Mouse (Mus musculus) layer of hippocampus, adult 8-10 months (tissue): ENCODE measurements around the gene Rbm47. TPM values are rescaled to one million over a fixed set of nuclear protein-coding genes. Genes with fewer than 3 reads are reported as not detected.

ENCODE experiments used
- DNase-seq, 2 experiments: peaks; one replicate each; pipeline ENCODE4 v3.0.0; 2022; ENCODE audit warnings: low spot score in 2 of 2
- total RNA-seq, 4 experiments: library from RNA; stranded (reverse); gene quantifications; 2 replicates each; pipeline ENCODE4 v1.2.4; 2022

Rbm47 gene
- total RNA-seq, 4 experiments from 2014 or later = 1.5 to 4.4 (median 2.6) TPM

DNA sequence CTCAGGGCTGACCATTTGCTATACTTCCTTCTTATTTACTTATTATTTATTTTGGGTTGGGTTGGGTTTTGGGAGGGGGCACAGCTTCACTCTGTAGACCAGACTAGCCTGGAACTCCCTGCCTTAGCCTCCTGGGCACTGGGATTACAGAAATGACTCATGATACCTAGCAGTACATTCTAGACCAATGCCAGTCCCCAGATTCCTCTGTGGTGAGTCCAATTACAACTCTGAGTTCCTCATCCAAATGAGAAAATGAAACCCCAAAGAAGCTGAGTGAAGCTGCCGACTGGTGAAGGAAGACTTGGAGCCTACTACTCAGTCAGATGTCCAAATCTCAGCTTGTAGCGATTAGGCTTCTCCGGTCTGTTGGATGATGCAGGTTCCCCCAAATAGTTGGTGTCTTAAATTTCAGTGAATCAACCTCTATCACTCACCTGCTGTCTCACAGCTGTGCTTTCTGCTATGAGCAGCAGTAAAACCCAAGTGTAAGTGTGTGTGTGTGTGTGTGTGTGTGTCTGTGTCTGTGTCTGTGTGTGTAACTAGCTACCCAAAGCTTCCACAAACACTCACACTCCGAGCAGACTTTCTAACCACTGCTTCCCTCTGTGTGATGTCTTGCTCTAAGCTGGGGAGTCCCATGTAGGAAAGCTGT is 84.5 kb downstream of the Rbm47 start:
- DNase-seq = no peak

DNA sequence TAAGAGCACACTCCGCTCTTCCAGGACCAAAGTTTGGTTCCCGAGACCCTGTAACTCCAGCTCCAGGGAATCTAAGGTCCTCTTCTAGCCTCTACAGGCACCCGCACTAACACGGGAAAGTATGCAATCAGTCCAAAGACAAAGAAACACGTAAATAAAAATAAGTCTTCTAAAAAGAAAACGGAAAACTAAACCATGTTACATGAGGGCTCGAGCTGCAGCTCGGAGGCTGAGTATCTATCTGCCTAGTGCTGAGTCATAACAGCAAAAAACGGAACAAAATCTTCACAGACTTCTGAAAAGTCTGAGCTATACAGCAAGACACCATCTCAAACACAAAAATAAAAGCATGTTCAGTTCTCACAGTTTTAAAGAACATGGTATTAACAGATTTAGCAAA is 86.0 kb downstream of the Rbm47 start:
- DNase-seq = no peak

DNA sequence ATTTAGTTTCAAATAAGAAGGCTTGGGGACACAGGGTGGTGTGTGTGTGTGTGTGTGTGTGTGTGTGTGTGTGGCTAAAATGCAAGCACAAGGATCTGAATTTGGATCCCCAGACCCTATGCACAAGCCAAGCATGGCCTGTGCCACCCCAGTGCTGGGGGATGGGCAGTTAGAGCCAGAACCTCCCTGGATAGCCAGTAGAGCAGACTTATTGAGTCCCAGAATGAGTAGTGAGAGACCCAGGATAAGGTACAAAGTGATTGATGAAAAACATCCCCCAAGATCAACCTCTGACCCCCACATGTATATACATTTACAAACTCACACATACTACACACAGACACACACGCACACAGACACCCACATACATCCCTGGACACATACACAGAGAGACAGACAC is 86.6 kb downstream of the Rbm47 start:
- DNase-seq = no peak

DNA sequence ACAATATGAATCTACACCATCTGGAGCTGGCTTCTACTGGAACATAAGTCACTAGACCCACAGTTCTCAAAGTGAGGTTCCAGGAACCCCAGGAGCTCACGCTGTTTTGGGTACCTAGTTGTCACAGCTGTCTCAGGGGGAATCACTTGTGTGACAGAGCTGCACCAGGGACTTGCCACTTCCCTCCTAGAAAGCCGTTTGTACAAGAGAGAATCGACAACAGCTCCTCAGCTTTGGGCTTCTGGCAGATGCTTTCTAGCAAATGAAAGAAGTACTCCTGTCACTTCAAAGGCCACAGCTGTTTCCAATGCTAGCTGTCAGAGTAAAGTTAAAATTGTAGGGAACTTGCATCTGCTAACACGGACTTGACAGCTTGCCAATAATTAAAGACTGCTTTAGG is 87.4 kb downstream of the Rbm47 start:
- DNase-seq = no peak

DNA sequence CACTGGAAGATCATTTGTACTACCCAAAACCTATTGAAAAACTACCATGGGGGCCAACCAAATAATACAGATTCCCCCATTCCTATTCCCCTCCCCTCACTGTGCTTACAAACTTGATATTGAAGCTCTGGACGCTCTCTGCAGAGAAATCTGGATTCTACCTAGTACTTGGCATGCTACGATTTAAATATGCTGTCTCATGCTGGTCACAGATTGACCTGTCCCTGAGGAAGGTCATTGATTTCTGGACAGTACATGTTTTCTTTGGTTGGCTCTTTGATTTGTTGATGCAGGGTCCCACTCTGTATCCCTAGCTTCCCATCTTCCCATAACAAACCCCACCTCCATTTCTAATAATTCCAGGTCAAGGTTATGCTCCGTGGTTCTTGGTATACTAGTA is 88.4 kb downstream of the Rbm47 start:
- DNase-seq = no peak

DNA sequence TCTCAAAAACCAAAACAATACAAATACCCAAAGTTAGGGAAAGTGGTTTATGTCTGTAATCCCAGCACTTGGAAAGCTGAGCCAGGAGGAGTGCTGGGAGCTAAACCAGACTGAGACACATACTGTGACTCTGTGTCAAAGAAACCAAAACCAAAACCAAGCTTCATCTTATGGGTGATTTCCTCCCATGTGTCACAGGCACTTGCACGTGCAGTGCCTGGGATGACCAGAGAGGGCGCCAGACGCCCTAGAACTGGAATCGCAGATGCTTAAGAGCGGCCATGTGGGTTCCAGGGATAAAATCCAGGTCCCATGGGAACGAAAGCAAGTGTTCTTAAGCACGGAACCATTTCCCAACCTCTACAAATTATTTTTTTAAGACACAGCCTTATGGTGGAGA is 89.6 kb downstream of the Rbm47 start:
- DNase-seq = peak in 1 of 2 experiments; percentile 9

DNA sequence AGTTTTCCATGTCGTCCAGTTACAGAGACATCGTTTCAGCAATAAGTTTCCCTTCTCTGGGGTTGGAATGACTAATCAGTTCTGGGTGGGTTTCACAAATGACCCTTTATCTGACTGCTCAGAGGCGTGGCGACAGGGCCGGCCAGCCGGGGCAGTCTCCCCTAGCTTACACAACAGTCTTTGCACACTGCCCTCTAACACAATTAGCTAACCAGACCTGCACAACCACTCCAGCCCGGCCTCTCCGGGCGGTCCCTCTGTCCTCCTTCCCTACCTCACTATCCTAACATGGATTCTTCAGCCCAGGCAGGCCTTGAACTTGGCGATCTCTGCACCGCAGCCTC is 90.7 kb downstream of the Rbm47 start:
- no peak for DNase-seq

DNA sequence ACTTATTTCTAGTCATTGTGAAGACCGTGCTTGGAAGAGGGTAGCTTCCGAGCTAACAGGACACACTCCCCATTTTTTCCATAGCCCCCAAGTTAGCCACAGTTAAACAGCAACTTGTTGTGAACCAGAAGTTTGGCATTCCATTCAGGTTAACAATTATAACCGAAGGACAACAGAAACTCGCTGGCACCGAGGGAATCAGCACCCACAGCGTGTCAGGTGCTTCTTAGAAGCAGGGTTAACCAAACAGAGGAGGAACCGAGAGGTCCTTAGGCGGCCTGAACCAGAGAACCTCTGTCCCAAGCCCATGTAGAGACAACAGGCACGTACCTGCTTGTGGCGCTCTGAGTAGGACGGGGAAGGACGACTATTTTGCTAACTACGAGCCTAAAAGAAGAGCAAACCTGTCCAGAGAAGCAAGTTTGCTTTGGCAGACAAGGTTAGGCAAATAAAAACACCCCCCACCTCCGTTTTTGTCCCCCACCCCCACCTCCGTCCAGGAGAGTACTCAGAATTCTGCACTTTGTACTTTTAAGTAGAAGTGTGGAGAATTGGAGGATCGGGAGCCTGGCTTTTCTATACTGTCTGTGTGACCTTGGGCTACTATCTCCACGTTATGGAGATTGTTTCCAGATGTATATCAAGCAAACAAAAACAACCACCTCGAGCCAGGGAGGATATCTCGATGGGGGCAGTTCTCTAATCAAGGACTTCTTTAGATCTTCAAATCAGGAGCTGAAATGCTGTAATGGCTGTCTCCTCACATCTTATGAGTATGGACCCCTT is 91.3 kb downstream of the Rbm47 start:
- no peak for DNase-seq

DNA sequence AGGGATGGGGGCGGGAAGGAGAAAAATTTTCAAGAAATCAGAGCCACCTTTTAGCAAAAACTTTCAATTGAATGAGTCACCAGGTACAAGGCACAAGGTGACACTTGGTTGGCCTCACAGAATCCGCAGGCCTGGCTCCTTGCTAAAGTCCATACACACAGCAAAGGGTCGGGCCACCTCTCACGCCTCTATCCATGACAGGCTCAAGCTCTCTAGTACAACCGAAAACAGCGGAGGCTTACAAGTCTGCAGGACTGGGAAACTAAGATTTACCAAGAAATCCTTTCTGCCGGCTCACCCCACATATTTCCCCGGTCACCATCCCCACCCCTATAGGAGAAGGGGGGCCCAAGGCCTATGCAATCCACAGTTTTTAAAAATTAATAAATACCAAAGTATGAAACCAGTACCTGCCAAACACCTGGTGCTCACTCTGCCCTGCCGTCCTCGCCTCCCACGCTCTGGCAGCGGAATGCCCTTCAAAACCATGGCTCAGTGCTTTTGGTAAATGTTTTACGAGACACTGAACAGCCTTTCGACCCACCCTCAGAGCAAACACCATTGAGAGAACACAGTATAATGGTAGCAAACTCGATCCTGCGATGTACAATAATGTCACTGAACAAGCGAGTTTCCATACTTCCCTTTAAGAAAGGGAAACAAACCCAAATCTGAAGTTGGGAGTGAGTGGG is 92.2 kb downstream of the Rbm47 start:
- DNase-seq = no peak

DNA sequence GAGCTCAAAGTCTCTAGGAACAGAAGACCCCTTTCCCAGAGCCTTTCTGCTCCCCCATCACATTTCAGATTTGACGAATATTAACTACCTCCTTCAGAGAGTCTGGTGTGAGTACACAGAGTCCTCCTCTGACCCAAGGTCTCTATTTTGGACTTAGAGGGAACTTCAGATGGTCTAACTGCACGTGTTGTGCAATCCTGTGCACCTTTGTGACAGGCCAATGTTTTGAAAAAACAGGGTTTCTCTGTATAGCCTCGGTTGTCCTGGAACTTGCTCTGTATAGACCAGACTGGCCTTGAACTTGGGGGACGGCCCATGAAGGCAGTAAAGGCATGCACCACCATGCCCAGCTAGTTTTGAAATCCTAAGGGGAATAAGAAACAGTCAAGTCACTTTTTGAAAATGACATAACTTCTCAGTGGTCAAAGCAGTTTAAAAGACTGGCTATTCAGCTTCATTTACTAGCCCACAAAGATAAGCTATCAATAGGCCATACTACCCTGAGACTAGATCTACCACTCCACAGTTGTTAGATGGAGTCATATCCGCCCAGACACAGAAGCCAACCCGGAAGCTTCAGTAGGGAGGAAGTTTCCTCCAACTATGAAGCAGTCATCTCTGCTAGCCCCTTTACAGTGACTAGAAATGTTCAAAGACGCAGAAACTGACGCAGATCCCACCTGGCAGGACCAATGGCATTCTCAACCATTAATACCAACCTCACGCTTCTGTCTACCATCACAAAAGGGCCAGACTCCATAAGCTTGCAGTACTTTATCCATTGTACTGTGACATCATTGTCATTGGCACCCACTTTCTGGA is 93.3 kb downstream of the Rbm47 start:
- no peak for DNase-seq

DNA sequence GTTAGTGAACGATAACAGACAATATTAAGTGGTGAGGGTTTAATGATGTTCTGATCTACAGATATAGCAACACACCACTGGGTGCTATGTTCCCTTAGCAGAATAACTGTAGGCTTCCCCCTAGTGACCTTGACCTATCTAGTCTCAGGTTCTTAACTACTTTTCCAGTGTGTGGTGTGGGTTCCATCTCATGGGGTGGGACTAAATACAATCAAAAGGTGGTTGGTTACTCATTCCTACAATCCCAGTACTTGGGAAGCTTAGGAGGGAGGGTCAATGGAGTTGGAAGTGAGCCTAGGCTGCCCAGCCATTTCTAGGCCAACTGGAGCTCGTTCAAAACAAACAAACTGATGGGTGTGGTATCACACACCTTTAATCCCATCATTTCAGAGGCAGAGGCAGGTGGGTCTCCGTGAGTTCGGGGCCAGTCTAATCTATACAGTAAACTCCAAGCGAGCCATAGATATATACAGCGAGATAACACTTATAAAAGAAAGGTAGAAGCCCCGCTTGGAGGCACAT is 94.4 kb downstream of the Rbm47 start:
- DNase-seq = no peak

DNA sequence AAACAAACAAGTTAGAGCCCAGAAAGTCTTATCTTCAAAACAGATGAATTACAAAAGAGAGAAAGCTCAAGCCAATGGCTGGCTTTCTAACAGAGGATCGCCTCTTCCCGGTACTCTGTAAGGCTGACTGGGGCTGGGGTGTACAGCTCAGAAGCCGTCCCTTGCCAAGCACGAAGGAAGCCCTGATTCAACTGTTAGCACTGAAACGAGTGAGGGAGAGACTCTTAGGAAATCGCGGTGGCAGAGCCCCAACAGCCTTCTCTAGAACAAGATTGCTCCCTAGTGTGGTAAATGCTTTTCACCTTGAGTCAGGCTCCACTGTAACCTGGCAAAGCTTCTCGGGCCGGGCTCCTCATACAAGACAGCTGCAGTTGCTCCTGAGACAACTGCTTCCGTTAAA is 95.5 kb downstream of the Rbm47 start:
- DNase-seq = no peak

DNA sequence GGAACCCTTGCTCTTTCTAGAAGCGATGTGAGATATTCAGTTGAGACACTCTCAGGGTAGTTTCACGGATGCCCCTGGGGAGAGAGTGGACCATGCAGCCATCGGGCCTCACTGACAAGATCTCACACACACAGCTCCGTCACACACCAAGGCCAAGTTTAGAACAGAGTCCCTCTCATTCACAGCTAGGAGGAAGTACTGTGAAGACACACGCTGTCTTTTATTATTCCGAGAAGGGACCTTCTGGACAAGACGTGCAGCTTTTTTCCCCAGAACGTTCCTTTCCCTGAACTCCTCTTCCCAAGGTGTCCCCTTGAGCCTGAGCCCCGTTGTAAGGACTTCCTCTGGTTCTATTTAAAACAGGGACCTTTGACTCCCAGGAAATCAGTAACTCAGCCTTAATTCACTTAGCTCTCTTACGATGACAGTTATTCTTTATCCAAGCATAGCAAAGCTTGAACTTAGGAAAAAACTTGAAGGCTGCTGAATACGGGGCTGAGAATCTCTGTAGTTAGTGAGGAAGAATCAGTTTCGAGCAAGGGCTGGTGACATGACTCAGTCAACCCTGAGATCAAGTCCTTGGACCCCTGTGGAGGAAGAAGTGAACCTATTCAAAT is 96.1 kb downstream of the Rbm47 start:
- DNase-seq = no peak

DNA sequence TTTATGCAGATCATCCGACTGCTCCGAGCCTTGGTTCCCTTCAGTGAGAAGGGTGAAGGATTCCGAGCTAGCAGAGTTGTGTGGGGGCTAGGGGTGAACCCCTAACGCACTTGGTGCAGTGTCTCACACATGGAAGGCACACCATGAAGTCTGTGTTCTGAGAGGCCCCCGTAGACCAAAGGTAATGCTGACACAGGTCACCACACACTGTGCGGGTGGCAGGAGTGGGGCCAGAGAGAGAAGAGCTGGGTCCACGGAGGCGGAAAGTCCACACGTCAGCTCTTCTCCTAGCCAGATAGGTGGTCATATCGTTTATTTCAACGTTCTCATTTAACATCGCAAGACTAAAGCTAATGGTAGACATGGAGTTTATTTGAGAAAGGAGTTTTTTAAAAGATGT is 97.0 kb downstream of the Rbm47 start:
- DNase-seq = no peak

DNA sequence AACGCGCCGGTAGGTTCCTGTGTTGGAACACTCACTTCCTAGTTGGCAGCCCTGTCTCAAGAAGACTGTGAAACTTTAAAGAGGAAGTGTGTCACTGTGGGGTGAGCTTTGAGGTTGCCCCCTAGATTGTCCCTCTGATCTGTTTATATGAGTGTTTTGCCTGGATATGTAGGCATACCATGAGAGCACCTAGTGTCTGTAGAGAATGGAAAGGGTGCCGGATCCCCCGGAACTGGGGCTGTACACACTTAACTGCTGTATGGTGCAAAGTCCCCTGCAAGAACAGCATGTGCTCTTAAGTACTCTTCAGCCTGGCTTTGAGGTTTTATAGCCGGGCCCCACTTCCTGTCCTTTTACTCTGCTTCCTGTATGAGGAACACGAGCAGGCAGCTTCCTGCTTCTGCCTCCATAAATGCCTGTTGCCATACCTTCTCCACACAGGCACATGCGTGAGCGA is 97.9 kb downstream of the Rbm47 start:
- peak in 1 of 2 experiments; percentile 4 for DNase-seq

DNA sequence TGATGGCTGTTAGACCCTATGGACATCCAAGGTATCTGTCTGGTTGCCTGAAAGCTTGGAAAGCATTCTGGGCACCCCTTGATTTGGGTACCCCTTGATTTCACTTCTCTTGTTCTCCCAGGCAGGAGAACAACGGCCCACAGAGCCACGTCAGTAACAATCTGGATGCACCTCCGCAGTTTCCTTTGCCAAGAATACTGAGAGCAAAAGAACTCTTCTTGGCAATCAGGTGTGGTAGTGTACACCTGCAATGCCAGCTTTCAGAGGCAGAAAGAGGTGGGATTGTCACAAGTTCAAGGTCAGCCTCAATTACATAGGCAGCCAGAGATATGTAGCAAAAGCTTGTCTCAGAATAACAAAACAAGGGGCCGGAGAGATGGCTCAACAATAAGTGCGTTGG is 98.7 kb downstream of the Rbm47 start:
- no peak for DNase-seq

DNA sequence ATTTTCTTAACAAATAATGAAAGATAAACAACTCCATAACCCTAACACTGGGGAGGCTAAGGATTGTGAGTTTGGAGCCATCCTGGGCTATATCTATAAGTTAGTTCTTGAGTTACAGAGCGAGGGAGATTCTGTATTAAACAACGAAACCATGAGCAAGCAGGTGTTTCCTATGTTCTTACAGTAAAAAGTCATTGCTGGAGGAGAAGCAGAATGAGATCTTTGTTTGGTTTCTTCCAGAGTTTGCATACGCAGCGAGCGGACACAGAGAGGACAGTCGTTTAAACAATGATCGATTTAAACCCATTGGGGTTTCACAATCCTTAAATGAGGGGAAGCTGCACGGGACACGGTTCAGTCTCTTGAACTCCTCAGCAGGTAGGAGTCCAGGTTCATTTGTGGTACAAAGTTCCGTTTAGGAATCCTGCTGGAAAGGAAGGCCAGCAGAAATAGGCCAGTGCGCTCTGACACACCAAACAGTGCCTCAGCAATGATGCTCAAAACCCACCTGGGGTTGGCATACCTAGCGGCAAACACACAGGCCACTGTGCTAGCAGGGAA is 99.2 kb downstream of the Rbm47 start:
- no peak for DNase-seq

DNA sequence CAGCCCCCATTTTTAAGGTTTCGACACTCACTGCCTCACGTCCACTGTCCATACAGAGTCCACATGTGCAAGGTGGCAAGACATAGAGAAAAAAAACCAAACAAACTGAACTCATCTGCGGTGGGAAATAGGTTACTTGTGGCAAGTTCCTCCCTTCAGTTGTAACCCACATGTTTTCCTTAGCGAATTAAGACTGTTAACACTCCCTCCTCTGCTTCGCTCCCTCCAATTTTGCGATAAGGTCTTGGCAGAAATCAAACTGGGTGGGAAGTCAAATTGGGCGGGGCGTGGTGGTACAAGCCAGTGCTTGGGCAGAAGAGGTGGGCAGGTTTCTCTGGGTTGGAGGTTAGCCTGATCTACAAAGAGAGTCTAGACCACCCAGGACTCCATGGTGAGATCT is 101.2 kb downstream of the Rbm47 start:
- DNase-seq = no peak

DNA sequence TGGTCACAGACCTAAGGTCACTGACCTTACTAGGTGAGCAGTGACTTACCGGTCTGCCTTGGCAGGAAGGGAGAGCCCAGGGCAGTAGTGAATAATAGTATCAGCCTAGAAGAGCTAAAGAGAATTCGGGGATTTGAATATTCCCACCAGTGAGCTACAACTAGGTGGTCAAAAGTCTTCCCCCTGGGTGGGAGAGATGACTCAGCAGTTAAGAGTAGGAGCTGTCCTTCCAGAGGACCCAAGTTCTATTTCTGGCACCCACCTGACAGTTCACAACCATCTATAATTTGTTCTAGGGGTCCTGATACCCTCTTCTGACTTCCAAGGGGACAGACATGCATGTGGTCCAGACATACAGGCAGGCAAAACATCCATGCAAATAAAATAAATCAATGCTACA is 102.6 kb downstream of the Rbm47 start:
- no peak for DNase-seq

DNA sequence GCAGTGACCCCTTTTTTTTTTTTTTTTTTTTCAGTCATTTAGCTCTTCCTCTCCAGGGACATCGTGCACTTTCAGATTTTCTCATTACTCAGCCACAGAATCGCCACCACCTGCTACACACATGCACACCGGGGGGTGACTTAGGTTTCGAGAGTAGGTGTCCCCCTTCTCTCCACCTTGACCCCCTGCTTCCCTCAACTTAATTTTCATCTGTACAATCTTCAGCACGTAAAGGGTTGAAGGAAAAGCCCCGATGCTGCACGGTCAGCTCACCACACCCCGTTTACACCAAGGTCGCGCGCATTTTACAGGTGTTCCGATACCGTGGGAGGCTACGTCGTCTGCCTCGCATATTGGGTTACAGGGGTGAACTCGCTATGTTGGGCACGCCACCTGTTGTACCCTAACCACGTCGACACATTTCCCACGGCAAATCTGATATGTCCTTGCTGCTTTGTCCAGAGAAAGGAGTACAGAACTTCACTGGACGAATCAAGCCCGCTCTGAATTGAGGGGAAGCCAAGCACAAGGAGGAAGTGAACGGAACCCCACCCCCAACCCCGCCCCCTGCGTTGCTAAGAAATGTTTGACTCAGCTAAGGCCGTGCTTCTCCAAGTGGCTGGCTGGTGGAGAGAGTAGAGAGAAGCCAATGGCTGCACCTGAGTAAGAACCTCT is 103.3 kb downstream of the Rbm47 start:
- no peak for DNase-seq
